Mouse (Mus musculus) bone marrow, adult 2 months (tissue): ENCODE results near the gene Odf2l.

Experiments used
- CTCF ChIP-seq: fragments of 200-500 bp; IDR thresholded peaks from 2 replicates; pipeline ENCODE4 v1.5.1; 2011; ENCODE audit warnings: low read length, control low read depth; ENCODE audit not compliant: control insufficient read depth, insufficient read depth
- POLR2A ChIP-seq: fragments of 200-500 bp; IDR thresholded peaks from 2 replicates; pipeline ENCODE4 v1.6.1; 2011; ENCODE audit warnings: low read depth, mild to moderate bottlenecking, control low read depth, low read length, borderline replicate concordance; ENCODE audit not compliant: control insufficient read depth

GRCm38 (mm10) chr3:145129356-145129755 lies 11.0 kb downstream of the Odf2l start:
- TF ChIP-seq POLR2A, result no peak
- no peak for TF ChIP-seq CTCF
